Comparison of ENCODE assay signal across 10 mouse cellular contexts in the genomic region with DNA sequence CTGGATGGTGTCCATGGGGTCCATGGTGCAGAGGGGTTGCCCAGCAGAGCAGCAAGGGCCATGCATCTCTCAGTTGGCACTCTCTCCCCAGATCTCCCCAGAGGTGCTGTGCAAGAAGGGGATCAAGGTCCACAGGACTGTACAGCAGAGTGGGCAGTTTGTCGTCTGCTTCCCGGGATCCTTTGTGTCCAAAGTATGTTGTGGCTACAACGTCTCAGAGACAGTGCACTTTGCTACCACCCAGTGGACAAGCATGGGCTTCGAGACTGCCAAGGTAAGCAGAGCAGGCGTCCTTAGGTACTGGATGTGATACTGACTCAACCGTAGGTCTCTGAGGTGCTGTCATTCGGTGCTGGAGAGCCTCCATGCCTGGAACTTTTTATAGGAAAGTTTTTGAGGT.
DNase-seq lines count a peak whose midpoint lies in the region; ATAC-seq lines count a peak whose summit lies in the region.
"Had no signal": no experiment of that assay in that cellular context is flagged by ENCODE, and none has a peak within 500 bp of the region (broad histone marks: within the 10 kb centered on the region; RNA-seq: fewer than 3 reads in every experiment).

No protein-coding gene starts in this region.

- no peak overlapping the region for H3K4me2 ChIP-seq in forebrain, embryonic 14.5 days (ENCODE audit: low read length)
- H3K4me2 ChIP-seq in forebrain, embryonic 12.5 days, result no peak overlapping the region
- no peak overlapping the region for H3K4me2 ChIP-seq in neural tube, embryonic 11.5 days (ENCODE audit: low read depth)
- H3K4me2 ChIP-seq: lung, embryonic 15.5 days had no signal

- WGBS in forebrain, embryonic 14.5 days, result 57% methylated on average over 7 of the region's 7 CpGs
- WGBS in forebrain, embryonic 12.5 days, result 68% methylated on average over 7 of the region's 7 CpGs
- WGBS in neural tube, embryonic 11.5 days, result 73% methylated on average over 7 of the region's 7 CpGs

- H3K4me3 ChIP-seq in forebrain, embryonic 14.5 days (ENCODE audit: low read depth, low read length), result no peak overlapping the region
- H3K4me3 ChIP-seq in forebrain, embryonic 12.5 days (replicated peaks), result no peak overlapping the region
- H3K4me3 ChIP-seq in neural tube, embryonic 11.5 days (ENCODE audit: low read depth, low read length), result no peak overlapping the region
- H3K4me3 ChIP-seq: lung, embryonic 15.5 days had no signal

- peaks cover 90% of the 10 kb centered on the region for H3K36me3 ChIP-seq in forebrain, embryonic 14.5 days (ENCODE audit: control insufficient read depth, insufficient read depth, low read length)
- peaks cover 96% of the 10 kb centered on the region for H3K36me3 ChIP-seq in forebrain, embryonic 12.5 days (replicated peaks)
- peaks cover 16% of the 10 kb centered on the region for H3K36me3 ChIP-seq in neural tube, embryonic 11.5 days (ENCODE audit: control insufficient read depth, insufficient read depth, low read length)

- peak overlapping the region; percentile 33; the same call in 1 of the 2 replicates for H3K27ac ChIP-seq in forebrain, embryonic 14.5 days (ENCODE audit: low read depth, low read length)
- no peak overlapping the region for H3K27ac ChIP-seq in forebrain, embryonic 12.5 days
- no peak overlapping the region for H3K27ac ChIP-seq in neural tube, embryonic 11.5 days (ENCODE audit: low read depth, low read length)

- no peaks in the 10 kb centered on the region for H3K27me3 ChIP-seq in forebrain, embryonic 14.5 days (replicated peaks; ENCODE audit: control insufficient read depth, insufficient read depth, low read length)
- H3K27me3 ChIP-seq in forebrain, embryonic 12.5 days, result no peaks in the 10 kb centered on the region
- no peaks in the 10 kb centered on the region for H3K27me3 ChIP-seq in neural tube, embryonic 11.5 days (ENCODE audit: control insufficient read depth, insufficient read depth, low read length)
- H3K27me3 ChIP-seq: lung, embryonic 15.5 days had no signal

- H3K9ac ChIP-seq in forebrain, embryonic 14.5 days (ENCODE audit: low read length), result no peak overlapping the region
- H3K9ac ChIP-seq in forebrain, embryonic 12.5 days, result no peak overlapping the region
- no peak overlapping the region for H3K9ac ChIP-seq in neural tube, embryonic 11.5 days (ENCODE audit: low read length)
- H3K9ac ChIP-seq: lung, embryonic 15.5 days had no signal

- no peaks in the 10 kb centered on the region for H3K9me3 ChIP-seq in forebrain, embryonic 14.5 days (replicated peaks; ENCODE audit: control insufficient read depth, low read length)
- no peaks in the 10 kb centered on the region for H3K9me3 ChIP-seq in forebrain, embryonic 12.5 days
- H3K9me3 ChIP-seq in neural tube, embryonic 11.5 days (ENCODE audit: control insufficient read depth, low read length), result no peaks in the 10 kb centered on the region
- H3K9me3 ChIP-seq: lung, embryonic 15.5 days had no signal

- no peak for ATAC-seq in forebrain, embryonic 14.5 days
- no peak for ATAC-seq in forebrain, embryonic 12.5 days (ENCODE audit: low FRiP score)
- no peak for ATAC-seq in neural tube, embryonic 11.5 days (ENCODE audit: insufficient read depth, low FRiP score, low TSS enrichment)

- no peaks in the 10 kb centered on the region for H3K4me1 ChIP-seq in forebrain, embryonic 14.5 days (ENCODE audit: control insufficient read depth, insufficient read depth, low read length)
- peaks cover 6% of the 10 kb centered on the region; the same call in 1 of the 2 replicates for H3K4me1 ChIP-seq in forebrain, embryonic 12.5 days
- H3K4me1 ChIP-seq in neural tube, embryonic 11.5 days (ENCODE audit: control insufficient read depth, insufficient read depth, low read length), result no peaks in the 10 kb centered on the region

- DNase-seq in forebrain, embryonic 14.5 days (ENCODE audit: low spot score), result peak; percentile 34
- DNase-seq in neural tube, embryonic 11.5 days (ENCODE audit: low spot score), result peak; percentile 32
- DNase-seq in neural tube, embryonic 10.5 days (ENCODE audit: extremely low spot score, low spot score), result no peak
- peak; percentile 74 for DNase-seq in kidney, adult 8-10 months
- DNase-seq in retina, embryonic 14.5 days (ENCODE audit: low spot score), result peak; percentile 45
- no peak for DNase-seq in left cerebral cortex, adult 18-20 months (ENCODE audit: low spot score in 2 of 2)
- no peak for DNase-seq in layer of hippocampus, adult 9-11 months
- DNase-seq: thymus, adult 18-20 months had no signal

Comparison
In these comparisons a context has a peak if more than half of its experiments do, and no peak if none do; other contexts are left out.
1. DNase-seq: peak in forebrain, embryonic 14.5 days (single experiment), neural tube, embryonic 11.5 days (single experiment), kidney, adult 8-10 months (2 of 2) and retina, embryonic 14.5 days (single experiment); none in neural tube, embryonic 10.5 days (single experiment), left cerebral cortex, adult 18-20 months (0 of 2) and layer of hippocampus, adult 9-11 months (single experiment).